Mouse (Mus musculus): ENCODE results near the gene Il1rl1.
A peak's percentile ranks its signal among the peaks of the same experiment; 100 is the strongest.

The Il1rl1 gene

GRCm38 (mm10) chr1:40437340-40437739, 8.0 kb downstream of the Il1rl1 start:
- no peak for DNase-seq (ENCODE audit: low spot score)

- no peak for DNase-seq (ENCODE audit: low spot score)
Measured at GRCm38 (mm10) chr1:40439504-40439903, 10.1 kb downstream of the Il1rl1 start.

GRCm38 (mm10) chr1:40444800-40445199, 15.4 kb downstream of the Il1rl1 start:
- DNase-seq (ENCODE audit: low spot score) = no peak

GRCm38 (mm10) chr1:40465477-40466430, 36.4 kb downstream of the Il1rl1 start, which contains the start of gene Il18r1:
Gene Il18r1 (plus strand): TSS chr1:40465552.
- DNase-seq (ENCODE audit: low spot score) = peak; percentile 8

- no peak for DNase-seq (ENCODE audit: low spot score)
Measured at GRCm38 (mm10) chr1:40467306-40467705, 37.9 kb downstream of the Il1rl1 start.

- DNase-seq (ENCODE audit: low spot score) = no peak
Measured at GRCm38 (mm10) chr1:40468805-40469204, 39.4 kb downstream of the Il1rl1 start.

- DNase-seq (ENCODE audit: low spot score) = no peak
Measured at GRCm38 (mm10) chr1:40469900-40470299, 40.5 kb downstream of the Il1rl1 start.

GRCm38 (mm10) chr1:40472401-40472800, 43.0 kb downstream of the Il1rl1 start:
- DNase-seq (ENCODE audit: low spot score) = no peak

- no peak for DNase-seq (ENCODE audit: low spot score)
Measured at GRCm38 (mm10) chr1:40473640-40474039, 44.3 kb downstream of the Il1rl1 start.

GRCm38 (mm10) chr1:40474336-40474735, 45.0 kb downstream of the Il1rl1 start:
- DNase-seq (ENCODE audit: low spot score) = no peak

- DNase-seq (ENCODE audit: low spot score) = no peak
Measured at GRCm38 (mm10) chr1:40475697-40476096, 46.3 kb downstream of the Il1rl1 start.

- no peak for DNase-seq (ENCODE audit: low spot score)
Measured at GRCm38 (mm10) chr1:40476756-40477155, 47.4 kb downstream of the Il1rl1 start.

GRCm38 (mm10) chr1:40479505-40479923, 50.1 kb downstream of the Il1rl1 start:
- no peak for DNase-seq (ENCODE audit: low spot score)

- DNase-seq (ENCODE audit: low spot score) = no peak
Measured at GRCm38 (mm10) chr1:40494594-40494993, 65.2 kb downstream of the Il1rl1 start.

- DNase-seq (ENCODE audit: low spot score) = no peak
Measured at GRCm38 (mm10) chr1:40499708-40500107, 70.3 kb downstream of the Il1rl1 start.

GRCm38 (mm10) chr1:40501126-40501525, 71.8 kb downstream of the Il1rl1 start:
- DNase-seq (ENCODE audit: low spot score) = no peak

- DNase-seq (ENCODE audit: low spot score) = no peak
Measured at GRCm38 (mm10) chr1:40501546-40502398, 72.4 kb downstream of the Il1rl1 start.

- no peak for DNase-seq (ENCODE audit: low spot score)
Measured at GRCm38 (mm10) chr1:40504548-40504947, 75.2 kb downstream of the Il1rl1 start.
